Mouse (Mus musculus): ENCODE measurements around the gene Cnnm3.

- TF ChIP-seq POLR2A (IDR thresholded peaks at IDR 0.05; ENCODE audit: low read depth, low read length) (no peak), CTCF (IDR thresholded peaks at IDR 0.05; ENCODE audit: extremely low read depth, insufficient read length, insufficient replicate concordance, low read depth, low read length) (no peak)
Measured at GRCm38 (mm10) chr1:36558031-36558993, 46.6 kb downstream of the Cnnm3 start, which contains the start of gene Sema4c.

All from small intestine, adult 2 months (tissue).